Mouse (Mus musculus) urinary bladder, postnatal 4 days (tissue): ENCODE results near the gene Zcchc13.

Experiments used
- DNase-seq, 2 experiments: peaks; one replicate each; pipeline ENCODE4 v3.0.0; 2021 to 2022; ENCODE audit warnings: low spot score in 2 of 2

Zcchc13 gene

GRCm38 (mm10) chrX:103630303-103630702 is at the start of gene Zcchc13:
Gene Zcchc13 (plus strand): TSS chrX:103630586.
- no peak for DNase-seq

- no peak for DNase-seq
These were observed 46.1 kb upstream of the Zcchc13 start for GRCm38 (mm10) chrX:103584262-103584661.

DNA sequence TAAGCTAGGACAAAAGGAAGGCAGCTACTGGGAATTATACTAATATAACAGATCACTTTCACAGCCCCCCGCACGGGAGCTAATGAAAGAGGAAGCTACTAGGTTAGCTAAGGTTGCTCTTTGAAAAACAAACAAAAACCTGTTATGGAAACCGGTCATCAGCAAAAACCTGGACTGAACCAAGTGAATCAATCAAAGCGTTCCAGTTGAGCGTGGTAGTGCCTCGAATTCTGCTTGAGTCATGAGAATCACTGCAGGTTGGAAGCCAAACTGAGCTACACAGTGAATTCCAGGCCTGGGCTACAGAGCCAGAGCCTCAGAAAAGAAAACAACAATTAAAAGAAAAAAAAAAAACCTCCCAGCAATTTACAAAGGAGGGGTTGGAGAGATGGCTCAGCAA is 38.3 kb upstream of the Zcchc13 start:
- no peak for DNase-seq

GRCm38 (mm10) chrX:103602553-103602952 is 27.8 kb upstream of the Zcchc13 start:
- DNase-seq, result no peak

DNA sequence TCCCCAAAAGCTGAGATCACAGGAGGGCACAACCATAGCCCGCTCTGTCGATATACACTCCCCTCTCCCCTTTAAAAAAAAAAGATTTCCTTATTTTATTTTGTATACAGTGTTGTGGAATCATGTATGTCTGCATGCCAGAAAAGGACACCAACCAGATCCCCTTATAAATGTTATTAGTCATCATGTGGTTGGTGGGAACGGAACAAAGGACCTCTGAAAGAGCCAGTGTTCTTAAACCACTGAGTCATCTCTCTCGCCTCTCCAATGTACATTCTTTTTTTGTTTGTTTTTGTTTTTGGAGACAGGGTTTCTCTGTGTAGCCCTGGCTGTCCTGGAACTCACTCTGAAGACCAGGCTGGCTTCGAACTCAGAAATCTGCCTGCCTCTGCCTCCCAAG is 26.2 kb upstream of the Zcchc13 start:
- no peak for DNase-seq

DNA sequence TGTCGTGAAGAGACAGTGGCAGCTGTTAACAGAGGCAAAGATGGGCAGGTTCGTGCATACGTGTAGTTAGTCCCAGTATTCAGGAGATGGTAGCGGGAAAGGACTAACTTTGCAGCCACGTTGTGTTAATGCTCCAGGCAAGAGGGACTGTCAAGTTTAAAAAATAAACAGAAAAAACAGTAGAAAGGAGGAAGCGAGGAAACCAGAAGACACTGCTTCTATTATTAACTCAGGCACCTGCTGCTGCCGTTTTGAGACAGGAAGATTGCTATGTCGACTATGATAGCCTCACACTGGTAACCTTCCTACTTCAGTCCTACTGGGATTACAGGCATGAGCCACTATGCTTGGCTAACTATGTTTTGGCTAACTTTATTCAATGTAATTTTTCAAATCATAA is 24.9 kb upstream of the Zcchc13 start:
- DNase-seq, result no peak

GRCm38 (mm10) chrX:103610401-103610800 is 20.0 kb upstream of the Zcchc13 start:
- no peak for DNase-seq

GRCm38 (mm10) chrX:103611462-103611861 is 18.9 kb upstream of the Zcchc13 start:
- DNase-seq, result no peak

DNA sequence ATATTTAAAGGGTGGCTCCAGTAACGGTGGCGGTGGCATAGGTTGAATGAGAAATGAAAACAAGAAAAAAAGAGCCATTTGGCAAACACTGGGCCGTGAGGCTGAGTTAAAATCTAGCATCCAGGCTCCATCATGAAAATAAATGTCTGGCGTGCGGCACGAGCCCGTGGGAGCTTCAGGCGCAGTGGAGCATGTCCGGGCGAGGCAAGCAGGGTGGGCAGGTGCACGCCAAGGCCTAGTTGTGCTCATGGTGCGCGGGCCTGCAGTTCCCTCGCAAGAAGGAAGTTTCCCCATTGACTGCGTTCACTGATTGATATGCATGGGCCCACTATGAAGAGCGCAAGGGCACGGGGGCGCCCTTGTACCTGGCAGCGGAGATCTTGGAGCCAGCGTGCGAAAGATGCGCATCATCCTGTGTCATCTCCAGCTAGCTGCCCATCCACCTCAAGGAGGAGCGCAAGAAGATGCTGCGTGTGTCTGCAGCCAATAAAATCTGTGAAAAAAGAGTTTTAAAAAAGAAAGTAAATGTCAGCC is 15.6 kb upstream of the Zcchc13 start:
- no peak for DNase-seq

DNA sequence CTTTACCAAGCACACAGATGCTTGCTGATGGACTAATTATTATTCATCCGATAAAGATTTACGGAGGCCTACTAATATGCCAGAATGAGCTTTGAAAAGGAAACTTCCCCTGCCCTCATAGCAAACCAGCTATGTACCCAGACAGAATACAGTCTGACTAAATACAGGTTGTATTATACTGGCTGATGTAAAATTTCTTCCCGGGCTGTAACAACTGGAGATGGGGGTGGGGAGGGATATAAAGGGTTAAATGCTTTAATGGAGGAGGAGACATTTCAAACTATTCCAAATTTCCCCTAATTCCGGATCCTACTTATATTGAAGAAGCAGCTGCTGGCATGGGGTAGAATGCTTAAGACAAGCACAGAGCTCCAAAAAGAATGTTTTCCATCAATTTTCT is 14.9 kb upstream of the Zcchc13 start:
- no peak for DNase-seq

- peak in 1 of 2 experiments; percentile 17 for DNase-seq
These were observed 14.2 kb upstream of the Zcchc13 start for GRCm38 (mm10) chrX:103616162-103616535.

- peak; percentile 75 to 80 for DNase-seq
These were observed 13.6 kb upstream of the Zcchc13 start for GRCm38 (mm10) chrX:103616536-103617404.

DNA sequence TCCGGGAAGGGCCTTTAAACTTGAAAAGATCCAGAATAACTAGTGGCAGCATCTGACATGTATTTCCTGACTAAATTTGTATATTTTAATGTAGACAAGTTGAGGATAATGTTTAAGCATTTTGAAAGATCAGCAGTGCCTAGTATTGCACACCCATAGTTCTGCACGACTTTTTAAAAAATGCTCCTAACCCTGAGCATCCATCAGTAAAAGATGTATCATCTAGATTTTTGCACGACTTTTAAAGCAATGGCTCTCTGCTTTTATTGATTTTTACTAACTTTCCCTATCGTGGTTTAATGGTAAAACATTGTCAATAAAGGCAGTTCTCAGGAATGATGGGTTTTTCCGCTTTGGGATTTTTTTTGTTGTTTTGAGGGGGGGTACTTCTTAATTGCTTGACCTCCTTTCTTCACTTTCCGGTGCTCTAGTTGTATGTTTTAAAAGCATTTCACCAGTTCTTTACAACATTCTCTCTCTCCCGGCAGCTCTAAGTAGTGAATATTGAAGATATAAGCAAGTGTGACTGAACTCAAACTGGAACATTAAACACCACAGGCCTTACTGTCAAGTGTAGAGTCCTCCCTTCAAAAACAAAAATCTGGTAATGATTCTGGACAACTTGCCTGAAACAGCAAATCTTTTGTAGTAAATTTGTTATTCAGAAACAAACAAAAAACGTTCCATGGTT is 12.8 kb upstream of the Zcchc13 start:
- DNase-seq, result no peak

DNA sequence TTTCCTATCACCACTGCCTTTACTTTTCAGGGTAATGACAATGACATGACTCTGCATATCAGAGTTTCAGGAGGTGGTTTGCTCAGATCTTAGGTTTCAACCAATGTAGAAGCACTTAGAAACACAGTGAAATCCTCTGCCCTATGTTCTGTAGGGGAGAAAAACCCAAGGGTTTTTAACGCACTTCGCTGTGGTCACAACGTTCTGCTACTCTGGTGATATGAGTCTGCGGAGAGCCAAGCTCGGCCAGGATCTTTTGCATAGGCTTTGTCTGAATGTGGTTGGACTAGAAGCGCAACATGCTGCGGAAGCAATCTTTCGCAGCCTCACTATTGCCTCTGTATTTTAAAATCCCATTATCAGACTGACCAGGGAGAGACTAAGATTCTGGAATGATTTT is 8.6 kb upstream of the Zcchc13 start:
- DNase-seq, result peak in 1 of 2 experiments; percentile 18

DNA sequence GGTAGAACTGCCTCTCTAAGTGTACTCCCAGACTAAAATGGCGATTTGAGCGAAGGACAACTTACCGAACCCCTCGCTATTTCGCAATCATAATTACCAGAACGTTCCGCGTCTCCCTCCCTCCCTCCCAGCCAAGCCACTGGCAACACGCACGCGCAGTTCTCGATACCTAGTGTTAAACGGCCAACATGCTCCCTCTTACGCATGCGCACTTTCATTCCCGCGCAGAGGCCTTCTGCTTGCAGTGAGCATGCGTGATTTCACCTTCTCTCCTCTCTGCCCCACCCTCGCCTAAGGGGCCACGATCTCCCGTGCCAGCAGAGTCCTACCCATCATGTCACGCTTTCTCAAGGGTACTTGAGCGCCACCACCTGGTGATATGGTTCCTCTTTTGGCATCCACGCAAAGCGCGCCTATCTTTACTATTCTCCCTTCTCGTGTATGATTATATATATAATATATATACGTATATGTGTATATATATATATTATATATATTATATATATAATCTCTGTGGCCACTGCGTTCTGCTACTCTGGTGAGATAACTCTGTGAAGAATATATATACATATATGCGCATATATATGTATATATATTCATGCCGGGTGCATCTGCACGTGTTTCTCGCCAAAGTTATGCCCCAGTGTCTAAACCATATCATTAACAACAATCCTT is 8.0 kb upstream of the Zcchc13 start:
- DNase-seq, result peak; percentile 88 to 96

DNA sequence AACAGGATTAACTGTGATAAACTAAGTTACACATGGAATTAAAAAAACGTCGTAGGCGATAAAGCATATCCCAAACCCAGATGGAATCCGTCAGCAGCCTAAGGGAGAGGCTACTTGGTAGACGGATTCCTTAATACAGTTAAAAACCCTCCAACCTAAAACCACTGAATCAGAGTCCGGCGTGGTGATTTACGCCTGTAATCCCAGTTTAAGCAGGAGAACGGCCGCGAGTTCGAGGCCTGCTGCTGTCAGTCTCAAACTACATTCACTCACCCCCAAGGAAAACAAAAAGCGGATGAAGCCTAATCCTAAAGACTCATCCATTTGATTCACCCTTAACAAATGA is 7.5 kb upstream of the Zcchc13 start:
- no peak for DNase-seq

DNA sequence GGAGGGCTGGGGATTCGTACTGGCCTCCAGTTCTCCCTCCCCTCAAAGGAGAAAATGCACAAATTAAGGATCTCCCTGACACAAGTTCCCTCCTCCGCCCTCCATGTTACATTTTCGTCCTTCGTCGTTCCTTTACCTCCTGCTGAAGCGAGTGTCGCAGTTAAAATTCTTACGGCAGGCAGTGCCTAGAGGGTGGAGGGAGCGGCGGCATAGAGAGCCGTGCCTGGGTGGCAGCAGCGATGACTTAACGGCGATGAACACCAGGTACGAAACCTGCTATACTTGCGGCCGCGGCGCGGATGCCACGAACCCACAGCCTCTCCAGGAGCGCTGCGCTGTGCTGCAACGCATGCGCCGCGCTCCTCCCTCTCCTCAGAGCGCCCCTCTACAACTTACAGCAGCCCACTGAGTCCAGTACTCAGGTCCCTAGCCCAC is 7.0 kb upstream of the Zcchc13 start:
- DNase-seq, result peak in 1 of 2 experiments; percentile 17

DNA sequence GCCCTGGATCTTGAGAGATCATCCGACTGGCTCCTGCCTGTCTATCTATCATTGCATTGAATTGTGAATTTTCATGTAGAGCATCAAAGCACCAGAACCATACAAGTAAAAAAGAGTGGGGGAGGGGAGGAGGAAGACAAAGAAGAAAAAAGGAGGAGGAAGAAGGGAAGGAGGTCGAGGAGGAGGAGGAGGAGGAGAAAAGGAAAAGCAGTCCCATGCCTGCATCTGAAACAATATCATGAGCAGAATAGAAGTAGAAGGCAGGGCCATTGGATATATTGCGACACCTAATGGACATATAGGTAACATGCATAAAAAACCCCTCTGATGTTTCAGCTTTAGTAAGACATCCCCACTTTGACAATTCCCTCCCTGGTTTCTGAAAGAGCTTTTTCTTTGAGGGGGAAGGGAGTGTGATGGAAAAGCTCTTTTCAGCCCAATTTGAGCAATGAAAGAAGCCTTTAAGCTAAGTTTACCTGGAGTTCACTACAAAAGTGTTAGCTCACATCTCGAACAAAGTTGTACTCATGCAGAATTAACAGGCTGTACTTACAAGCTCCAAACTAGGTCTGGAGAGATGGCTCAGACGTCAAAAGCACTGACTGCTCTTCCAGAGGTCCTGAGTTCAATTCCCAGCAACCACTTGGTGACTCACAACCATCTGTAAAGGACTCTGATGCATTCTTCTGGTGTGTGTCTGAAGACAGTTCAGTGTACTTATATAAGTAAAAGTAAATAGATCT is 5.8 kb upstream of the Zcchc13 start:
- no peak for DNase-seq

DNA sequence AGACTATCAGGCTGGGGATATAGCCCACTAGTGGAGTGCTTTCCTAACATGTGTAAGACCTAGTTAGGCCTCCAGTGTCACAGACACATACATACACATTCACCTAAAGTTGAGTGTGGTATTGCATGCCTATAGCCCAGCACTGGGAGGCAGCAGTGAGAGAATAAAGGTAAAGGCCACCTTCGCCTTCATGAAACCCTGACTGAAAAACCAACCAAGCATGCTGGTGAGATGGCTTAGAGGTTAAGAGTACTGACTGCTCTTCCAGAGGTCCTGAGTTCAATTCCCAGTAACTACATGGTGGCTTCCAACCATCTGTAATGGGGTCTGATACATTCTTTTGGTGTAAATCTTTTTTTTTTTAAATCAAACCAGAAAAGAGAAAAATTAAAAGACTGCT is 1.5 kb upstream of the Zcchc13 start:
- no peak for DNase-seq

GRCm38 (mm10) chrX:103633895-103634294 is 3.5 kb downstream of the Zcchc13 start:
- DNase-seq, result no peak

DNA sequence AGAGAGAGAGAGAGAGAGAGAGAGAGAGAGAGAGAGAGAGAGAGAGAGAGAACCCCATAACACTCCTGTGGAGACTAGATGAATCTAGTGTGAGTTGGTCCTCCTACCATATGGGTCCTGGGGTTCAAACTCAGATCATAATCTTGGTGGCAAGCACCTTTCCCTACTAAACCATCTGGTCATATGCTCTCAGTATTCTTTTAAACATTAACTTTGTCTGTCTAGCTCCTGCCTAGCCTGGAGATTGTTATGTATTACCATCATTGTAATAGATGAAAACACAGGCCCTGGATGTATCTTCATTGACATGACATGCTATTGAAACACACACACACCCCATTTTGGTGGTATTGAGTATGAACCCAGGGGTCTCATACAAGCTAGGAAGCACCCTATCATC is 5.6 kb downstream of the Zcchc13 start:
- no peak for DNase-seq

- no peak for DNase-seq
These were observed 8.2 kb downstream of the Zcchc13 start for GRCm38 (mm10) chrX:103638566-103638965.
